Comparison of ENCODE assay signal across 9 mouse cellular contexts in genomic region chr10:84756435-84757095, GRCm38 (mm10). TPM values are rescaled to one million over a fixed set of nuclear protein-coding genes. Genes with fewer than 3 reads are reported as not detected.
DNase-seq lines count a peak whose midpoint lies in the region; ATAC-seq and TF ChIP-seq lines count a peak whose summit lies in the region.
"Had no signal": no experiment of that assay in that cellular context is flagged by ENCODE, and none has a peak within 500 bp of the region (broad histone marks: within the 10 kb centered on the region; RNA-seq: fewer than 3 reads in every experiment).

No protein-coding gene starts in this region.

- peak; percentile 26 to 41 for DNase-seq in layer of hippocampus, postnatal 10 days (ENCODE audit: low spot score in 2 of 2)
- no peak for DNase-seq in layer of hippocampus, postnatal 36 days
- peak; percentile 69 for DNase-seq in embryo, embryonic 9.5 days (ENCODE audit: extremely low spot score)
- DNase-seq in midbrain, postnatal 0 days (ENCODE audit: low spot score), result peak; percentile 42
- DNase-seq in cerebellum, adult 18-20 months, result no peak
- DNase-seq in thymus, adult 18-20 months, result no peak
- DNase-seq in urinary bladder, postnatal 14 days (ENCODE audit: low spot score), result no peak

- H3K4me3 ChIP-seq in hindbrain, embryonic 15.5 days, result peak overlapping the region; percentile 40
- H3K4me3 ChIP-seq in midbrain, postnatal 0 days (ENCODE audit: low read depth, low read length), result peak overlapping the region; percentile 39

- H3K36me3 ChIP-seq in hindbrain, embryonic 15.5 days, result no peaks in the 10 kb centered on the region
- H3K36me3 ChIP-seq in midbrain, postnatal 0 days (ENCODE audit: insufficient read depth, low read length), result no peaks in the 10 kb centered on the region

- ATAC-seq in hindbrain, embryonic 15.5 days (ENCODE audit: low FRiP score, low read depth), result no peak
- ATAC-seq in midbrain, postnatal 0 days (ENCODE audit: low FRiP score), result no peak

- H3K9ac ChIP-seq in hindbrain, embryonic 15.5 days, result peak overlapping the region; percentile 42
- peak overlapping the region; percentile 44; the same call in 1 of the 2 replicates for H3K9ac ChIP-seq in midbrain, postnatal 0 days (replicated peaks; ENCODE audit: low read length, poor library complexity, severe bottlenecking)

- H3K27me3 ChIP-seq in hindbrain, embryonic 15.5 days, result peaks cover 25% of the 10 kb centered on the region
- H3K27me3 ChIP-seq in midbrain, postnatal 0 days (ENCODE audit: insufficient read depth, low read length), result peaks cover 30% of the 10 kb centered on the region

- peak overlapping the region; percentile 88 for H3K27ac ChIP-seq in hindbrain, embryonic 15.5 days (replicated peaks)
- peak overlapping the region; percentile 70 for H3K27ac ChIP-seq in midbrain, postnatal 0 days (ENCODE audit: low read depth, low read length)
- H3K27ac ChIP-seq: macrophage had no signal

- H3K9me3 ChIP-seq in hindbrain, embryonic 15.5 days, result no peaks in the 10 kb centered on the region
- H3K9me3 ChIP-seq in midbrain, postnatal 0 days (ENCODE audit: low read length), result no peaks in the 10 kb centered on the region

- H3K4me1 ChIP-seq in hindbrain, embryonic 15.5 days (replicated peaks), result peaks cover 62% of the 10 kb centered on the region
- H3K4me1 ChIP-seq in midbrain, postnatal 0 days (ENCODE audit: insufficient read depth, low read length), result no peaks in the 10 kb centered on the region

- TF ChIP-seq CTCF in midbrain, postnatal 0 days (IDR thresholded peaks at IDR 0.05), result no peak

- peak overlapping the region; percentile 66 for H3K4me2 ChIP-seq in hindbrain, embryonic 15.5 days
- H3K4me2 ChIP-seq in midbrain, postnatal 0 days (ENCODE audit: low read depth, low read length, poor library complexity, severe bottlenecking), result peak overlapping the region; percentile 63

- under 1% methylated on average over 42 of the region's 42 CpGs for WGBS in hindbrain, embryonic 15.5 days
- 1% methylated on average over 42 of the region's 42 CpGs for WGBS in midbrain, postnatal 0 days

RNA-seq across cellular contexts. Expression of gene Rfx4, which starts 0.7 kb away (rescaled TPM):
- total RNA-seq in layer of hippocampus, postnatal 10 days (2021), result 10 to 100 TPM; 12.0 to 14.2 TPM
- 10 to 100 TPM; 11.1 to 11.2 TPM for total RNA-seq in layer of hippocampus, postnatal 36 days (2021)
- polyA plus RNA-seq in hindbrain, embryonic 15.5 days (2015; fragmentation: Nextera tagmentation; extraction: Ambion mirVana), result 18.0 and 23.7 TPM in 2 replicates
- 12.6 and 15.0 TPM in 2 replicates for total RNA-seq in midbrain, postnatal 0 days (2014; rRNA removed)
- 10.2 and 11.6 TPM in 2 replicates for polyA plus RNA-seq in midbrain, postnatal 0 days (2015; fragmentation: Nextera tagmentation; extraction: Ambion mirVana)
- polyA plus RNA-seq: macrophage had no signal

Comparison
In these comparisons a context has a peak if more than half of its experiments do, and no peak if none do; other contexts are left out.
1. DNase-seq: peak in layer of hippocampus, postnatal 10 days (2 of 2), embryo, embryonic 9.5 days (single experiment) and midbrain, postnatal 0 days (single experiment); none in layer of hippocampus, postnatal 36 days (0 of 2), cerebellum, adult 18-20 months (0 of 2), thymus, adult 18-20 months (0 of 2) and urinary bladder, postnatal 14 days (single experiment).